Mouse (Mus musculus) cerebellum, adult 11 months (tissue): ENCODE measurements at regions not wholly inside any gene's neighbourhood (a gene's known extent, or its start where the extent isn't known, plus 50 kb on each side); places are given as distances from the start of the nearest gene placed in this dataset.
"Not testable (repeated sequence)": the region's sequence is repeated elsewhere in the genome, so short reads cannot be mapped to it uniquely, and the experiment has no call there.

ENCODE experiments used
- DNase-seq: peaks from one replicate; pipeline ENCODE4 v3.0.0; 2022

DNA sequence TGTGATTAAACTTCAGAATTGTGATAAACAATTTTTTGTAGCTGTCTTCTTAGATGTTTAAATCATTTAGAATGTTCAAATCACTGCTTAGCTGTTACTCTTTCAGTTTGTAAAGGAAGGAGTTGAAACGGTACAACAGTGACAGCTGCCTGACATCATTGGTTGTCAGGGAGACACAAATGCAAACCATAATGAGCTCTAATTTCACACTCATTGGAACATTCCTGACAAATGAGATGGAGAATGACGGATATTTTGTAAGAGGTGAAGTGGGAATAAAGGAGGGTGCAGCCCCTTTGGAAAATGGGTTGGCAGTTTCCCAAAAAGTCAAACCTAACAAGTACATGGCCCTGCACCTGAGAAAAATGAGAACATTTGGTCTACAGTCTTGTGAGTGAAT lies 62.5 kb downstream of the Rad51ap2 start:
- no peak for DNase-seq

DNA sequence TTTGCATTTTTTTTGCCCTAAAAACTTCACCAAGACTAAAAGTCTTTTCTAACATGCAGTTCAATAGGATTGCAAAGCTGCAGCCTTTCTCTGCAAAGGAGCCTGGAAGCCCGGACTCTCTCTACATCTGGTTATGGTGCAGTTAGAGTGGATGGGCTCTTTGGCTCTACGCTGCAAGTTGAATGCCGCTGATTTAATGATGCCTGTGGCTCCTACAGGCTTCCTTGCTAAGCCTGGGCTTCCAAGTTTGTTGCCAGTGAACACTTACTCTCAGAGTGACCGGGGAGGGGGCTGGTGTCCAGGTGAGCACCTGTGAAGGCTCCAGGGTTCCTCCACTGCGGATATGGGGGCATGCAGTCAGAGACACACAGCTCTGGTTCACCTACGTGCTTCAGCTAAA lies 107.0 kb downstream of the Rad51ap2 start:
- DNase-seq, result no peak

DNA sequence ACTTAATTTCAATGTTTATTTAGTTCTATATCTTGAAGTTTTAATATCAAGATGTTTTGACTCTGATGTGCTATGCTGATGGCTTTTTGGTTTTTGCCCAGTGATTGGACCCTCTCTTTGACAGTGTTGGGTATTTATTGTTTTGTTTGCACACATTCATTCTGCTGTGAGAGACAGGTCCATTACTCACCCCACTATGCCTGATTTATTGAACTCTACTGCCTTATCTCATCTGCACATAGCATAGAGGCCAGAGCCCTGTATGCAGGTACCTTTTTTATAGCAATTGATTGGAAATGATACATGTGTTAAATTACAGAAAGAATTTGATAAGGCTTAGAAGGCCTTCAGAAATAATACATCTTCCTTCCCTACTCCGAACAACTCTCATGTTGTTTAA lies 114.3 kb downstream of the Rad51ap2 start:
- DNase-seq, result no peak

DNA sequence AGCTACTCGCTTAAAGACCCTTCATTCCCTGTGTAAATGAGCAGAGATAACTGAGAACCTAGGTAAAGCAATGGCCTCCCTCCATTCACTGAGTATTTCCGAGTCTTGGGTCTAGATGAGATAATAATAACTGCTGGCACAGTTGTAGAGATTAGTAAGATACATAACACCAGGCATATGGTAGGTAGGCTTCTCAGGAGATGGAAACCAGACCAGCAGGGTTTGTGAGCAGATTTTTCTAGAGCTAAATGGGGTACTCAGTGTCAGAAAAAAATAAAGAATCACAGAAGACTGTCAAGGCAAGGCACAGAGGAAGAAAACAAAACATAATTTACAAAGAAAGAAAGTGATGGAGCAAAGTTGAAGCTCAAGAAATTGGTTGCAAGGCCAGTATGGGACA lies 148.1 kb downstream of the Rad51ap2 start:
- DNase-seq, result no peak

DNA sequence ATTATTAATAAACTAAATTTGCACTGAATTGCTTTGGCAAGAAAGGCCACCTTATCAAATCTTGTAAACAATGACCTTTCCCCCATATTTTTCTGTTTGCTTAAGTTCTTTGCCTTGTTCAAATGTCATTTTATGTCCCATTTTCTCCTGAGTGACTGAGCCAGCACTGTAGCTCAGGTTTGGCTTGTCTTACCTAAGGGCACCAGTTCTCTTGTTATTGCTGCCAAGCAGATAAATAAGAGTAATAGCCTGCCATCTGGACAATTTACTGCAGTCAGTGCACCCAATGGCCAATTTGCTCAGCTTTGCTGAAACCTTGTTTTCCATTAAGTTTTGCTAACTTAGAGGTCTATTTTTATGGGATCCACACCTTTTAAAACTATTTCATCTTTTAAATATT lies 152.9 kb downstream of the Rad51ap2 start:
- peak; percentile 2 for DNase-seq

DNA sequence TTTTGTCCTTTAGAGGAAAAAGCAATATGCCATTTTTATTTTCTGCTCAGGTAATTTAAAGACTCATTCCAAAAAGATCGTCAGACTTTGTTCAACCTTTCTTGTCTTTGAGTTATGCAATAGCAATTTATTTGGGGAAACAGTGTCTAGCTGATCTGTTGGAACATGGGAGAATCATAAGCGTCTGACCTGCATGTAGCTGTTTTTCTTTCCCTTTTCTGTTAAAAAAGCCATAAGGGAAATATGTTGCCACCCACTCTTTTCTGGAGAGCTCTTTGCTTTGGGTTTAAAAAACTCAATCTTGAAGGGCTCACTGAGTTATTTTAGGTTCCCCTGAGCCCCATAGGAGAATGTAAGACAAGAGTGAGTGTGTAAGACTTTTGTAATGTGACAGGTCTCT lies 155.8 kb downstream of the Rad51ap2 start:
- DNase-seq, result no peak

DNA sequence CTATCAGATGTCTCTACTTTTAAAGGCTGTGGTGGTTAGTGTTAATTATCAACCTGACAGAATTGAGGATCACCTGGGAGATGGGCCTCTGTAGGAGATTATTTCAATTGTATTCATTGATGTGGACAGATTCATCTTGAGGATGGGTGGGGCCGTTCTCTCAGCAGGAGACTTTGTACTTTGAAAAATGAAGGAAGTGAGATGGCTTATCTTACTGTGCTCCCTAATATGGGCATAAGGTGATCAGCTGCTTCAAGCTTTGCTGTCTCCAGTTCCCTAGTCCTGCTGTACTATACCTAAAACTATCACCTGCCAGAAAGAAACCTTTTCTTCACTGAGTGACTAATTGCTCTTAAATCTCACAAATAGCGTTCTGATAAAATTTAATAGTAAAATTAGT lies 159.4 kb downstream of the Rad51ap2 start:
- DNase-seq, result no peak

DNA sequence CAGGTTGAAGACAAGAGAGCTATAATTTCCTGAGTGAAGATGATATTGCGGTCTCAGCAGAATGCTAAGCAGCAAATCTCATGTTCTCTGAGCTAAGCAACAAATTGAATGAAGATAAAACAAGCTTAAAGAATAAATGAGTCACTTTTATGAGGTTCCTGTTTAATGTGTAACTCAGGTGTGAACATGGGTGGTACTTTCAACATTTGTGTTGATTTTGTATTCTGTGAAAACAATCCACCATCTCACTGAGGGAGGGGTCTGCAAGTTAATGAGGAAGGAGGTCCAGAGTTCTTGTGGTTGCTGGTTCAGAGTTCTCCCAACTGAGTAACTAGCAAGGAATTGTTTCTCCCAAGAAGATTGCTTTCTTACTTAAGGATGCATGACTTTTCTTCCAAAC lies 167.7 kb downstream of the Rad51ap2 start:
- DNase-seq, result no peak

DNA sequence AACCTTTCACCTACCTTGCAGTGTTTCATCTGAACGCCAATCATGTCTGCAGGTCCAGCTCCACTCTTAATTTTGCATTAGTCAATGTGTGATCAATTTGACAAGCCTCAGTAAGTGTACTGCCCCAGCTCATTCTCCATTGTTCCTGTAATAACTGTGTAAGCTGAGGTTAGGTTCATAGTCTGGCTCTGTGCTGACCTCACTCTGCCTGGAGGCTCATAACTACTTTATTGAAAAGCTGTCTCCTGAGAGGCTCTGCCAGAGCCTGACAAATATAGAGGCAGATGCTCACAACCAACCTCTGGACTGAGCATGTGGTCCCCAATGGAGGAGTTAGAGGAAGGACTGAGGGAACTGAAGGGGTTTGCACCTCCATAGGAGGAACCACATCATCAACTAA lies 174.3 kb downstream of the Rad51ap2 start:
- DNase-seq, result no peak

DNA sequence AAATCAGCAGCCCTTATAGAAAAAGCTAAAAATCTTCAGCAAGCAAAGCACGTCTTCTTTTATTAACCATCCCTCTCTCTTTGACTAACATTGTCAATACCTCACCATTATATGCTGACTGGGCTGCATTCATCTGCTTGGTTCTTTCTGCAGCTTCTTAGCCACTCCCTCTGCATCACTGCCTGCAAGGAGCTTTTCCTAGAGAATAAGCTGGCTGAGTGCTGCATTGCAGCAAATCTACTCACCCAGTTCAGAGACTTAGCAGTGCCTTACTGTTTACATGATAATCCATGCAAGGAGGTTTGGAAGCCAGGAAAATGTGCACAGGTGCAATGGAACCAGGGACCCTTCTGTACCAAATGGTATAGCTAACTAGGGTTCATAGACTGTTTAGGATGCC lies 175.9 kb downstream of the Rad51ap2 start:
- no peak for DNase-seq

DNA sequence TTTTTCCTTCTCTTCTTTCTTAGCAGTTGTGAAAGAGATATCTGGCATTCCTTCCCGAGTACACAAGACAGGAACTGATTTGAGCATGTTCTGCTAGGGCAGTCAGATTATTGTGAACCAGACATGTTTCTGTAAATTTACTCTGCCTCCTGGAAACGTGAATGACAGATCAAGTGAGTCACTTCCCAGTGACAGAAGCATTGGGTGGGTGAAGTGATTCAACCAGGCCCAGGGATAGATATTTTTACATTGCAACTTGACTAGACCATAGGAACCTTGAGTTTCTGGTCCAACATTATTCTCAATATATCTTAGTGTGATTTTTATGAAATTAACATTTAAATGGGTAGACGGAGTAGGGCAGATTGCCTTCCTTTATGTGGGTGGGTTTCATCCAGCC lies 217.4 kb downstream of the Rad51ap2 start:
- no peak for DNase-seq

DNA sequence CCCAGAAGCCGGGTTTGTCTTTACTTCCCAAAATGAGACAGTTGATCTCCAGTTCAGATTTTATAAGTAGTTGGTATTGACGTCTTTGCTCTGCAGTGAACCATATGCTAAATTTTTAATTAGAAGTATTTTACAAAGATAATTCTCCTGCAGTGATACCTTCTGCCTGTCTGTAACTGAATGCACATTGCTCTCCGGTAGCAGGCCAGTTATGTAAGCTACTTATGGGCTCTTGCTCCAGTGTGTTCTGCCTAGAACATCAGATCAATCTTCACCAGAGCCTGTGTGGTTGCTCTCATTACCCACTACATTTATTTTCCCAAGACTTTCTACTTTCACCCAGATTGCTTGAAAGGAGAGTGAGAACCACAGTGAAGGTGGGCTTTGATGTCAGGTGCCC lies 238.9 kb downstream of the Rad51ap2 start:
- no peak for DNase-seq

DNA sequence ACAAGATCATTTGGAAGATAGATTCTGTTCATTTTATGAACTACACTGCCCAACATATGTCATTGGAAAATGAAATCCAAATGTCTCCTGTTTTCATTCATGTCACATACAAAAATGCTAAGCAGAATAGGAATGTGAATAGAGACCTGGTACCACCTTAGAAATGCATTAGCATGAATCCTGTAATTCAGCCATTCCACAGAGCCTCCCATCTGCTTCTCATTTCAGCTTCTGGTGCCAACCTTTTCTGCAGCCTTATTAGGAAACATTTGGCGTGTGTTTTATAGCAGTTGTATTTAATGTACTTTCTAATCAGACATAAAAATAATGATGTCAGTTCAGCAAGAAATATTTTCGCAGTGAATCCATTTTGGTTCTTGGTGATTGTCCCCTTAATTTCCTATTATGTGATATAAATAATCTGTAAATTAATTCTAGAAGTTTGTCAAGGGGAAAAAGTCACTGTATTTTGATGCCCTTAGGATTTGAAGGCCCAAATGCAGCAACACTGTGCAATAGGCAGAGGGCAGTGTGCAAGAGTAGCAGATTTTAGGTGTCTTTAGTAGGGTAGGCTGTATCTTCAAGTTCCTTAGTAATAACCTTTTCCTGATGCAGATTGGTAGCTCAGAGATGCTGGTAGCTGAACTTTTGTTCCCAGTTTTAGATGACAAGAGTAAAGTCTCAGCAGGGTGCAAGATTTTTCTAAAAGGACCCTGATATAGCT lies 253.2 kb downstream of the Rad51ap2 start:
- no peak for DNase-seq

DNA sequence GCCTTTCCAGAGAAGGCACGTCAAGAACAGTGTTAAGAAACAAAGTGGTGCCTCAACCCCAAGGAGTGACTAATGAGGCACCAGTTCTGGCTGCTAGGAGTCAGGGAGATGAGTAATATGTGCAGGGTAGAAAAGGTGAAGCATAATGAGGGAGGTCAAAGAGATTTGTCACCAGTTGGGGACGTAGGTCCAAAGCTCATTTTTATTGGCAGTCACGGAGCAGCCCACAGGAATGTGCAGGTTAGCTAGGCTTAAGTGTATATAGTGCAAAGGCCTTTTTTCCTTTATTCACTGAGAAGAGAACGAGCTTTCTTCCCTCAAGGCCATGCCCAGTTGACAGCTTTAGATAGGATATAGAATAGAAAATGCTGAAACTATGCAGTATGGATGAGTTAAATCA lies 261.8 kb downstream of the Rad51ap2 start:
- no peak for DNase-seq

DNA sequence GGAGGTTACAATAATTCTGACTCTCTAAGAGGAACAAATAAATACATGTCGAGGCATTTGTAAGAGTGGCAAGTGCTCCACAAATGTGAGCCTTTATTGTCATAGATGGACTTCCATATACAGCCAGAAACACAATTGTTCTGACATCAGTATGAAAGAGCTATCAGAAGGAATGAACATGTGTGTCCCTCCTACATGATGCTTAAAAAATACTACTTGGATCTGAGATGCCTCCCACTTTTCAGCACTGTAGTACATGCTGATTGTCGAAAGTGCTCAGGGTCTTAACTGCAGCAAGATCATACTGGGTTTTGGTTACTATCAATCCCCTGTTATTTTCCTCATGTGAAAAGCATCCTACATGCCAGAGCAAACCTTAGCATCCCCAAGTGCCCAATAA lies 295.6 kb downstream of the Rad51ap2 start:
- no peak for DNase-seq

DNA sequence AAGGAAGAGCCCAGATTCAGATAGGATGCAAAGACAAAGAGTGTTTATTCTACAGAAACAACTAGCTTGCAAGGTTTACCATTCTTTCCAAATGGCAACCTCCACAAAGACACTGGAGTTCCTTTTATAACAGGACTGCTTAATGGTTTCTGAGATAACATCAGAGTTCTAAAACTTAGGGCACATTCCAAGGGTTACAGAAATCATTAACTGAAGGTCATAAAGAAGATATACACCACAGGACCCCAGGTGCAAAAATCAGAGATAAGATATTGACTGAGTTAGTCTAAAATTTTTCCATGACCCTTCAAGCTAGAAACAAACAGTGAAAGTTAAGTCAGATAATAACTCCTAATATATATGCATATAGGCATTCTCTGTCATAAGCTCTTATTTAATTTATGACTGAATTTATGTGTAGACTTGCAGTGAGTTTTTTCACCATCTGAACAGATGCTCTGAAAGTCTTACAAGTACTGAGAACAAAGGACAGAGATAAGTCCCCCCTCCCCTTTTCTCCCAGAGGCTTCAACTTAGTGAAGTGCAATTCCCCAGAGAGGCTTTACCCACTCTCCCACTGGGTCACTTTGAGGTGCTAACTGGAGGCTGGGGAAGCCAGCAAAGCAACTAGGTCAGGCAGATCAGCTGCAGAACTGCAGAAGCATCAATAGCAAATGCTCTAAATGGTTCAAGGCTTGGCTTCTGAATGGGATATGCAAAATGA lies 298.5 kb downstream of the Rad51ap2 start:
- DNase-seq, result no peak

DNA sequence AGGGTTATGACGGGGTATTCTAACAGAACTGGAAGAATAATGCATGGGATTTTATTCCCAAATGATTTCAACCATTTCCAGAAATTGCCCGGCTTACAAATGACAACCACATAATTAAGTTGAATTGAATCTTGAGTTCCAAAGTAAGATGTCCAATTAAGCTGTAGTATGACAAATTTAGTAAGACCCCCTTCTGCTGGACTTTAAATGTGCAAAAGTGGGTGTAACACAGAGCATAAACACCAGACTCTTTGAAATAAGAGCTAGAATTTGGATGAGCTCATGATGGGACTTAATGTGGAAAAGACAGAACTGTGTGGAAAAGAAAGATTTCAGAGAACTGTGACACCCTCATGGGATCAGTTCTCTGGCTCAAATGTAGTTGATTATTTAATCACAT lies 346.4 kb downstream of the Rad51ap2 start:
- DNase-seq, result no peak

DNA sequence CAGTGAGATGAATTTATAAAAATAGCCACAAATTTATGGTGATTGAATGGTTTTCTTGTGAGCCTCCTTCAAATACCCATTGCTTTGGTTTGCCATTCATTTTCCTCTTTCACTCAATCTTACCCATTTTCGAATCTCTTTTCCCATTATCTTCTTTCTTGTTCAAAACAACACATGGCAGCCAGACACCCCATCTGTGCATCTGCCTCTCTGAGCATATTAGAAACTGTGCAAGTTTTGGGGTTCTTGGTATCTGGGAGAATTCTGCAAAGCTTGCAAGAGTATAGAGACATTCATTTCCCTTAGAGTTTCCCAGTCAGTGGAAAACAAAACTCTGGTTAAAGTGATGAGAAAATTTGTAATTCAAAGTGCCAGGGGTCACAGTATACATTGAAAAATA lies 347.3 kb downstream of the Rad51ap2 start:
- no peak for DNase-seq

DNA sequence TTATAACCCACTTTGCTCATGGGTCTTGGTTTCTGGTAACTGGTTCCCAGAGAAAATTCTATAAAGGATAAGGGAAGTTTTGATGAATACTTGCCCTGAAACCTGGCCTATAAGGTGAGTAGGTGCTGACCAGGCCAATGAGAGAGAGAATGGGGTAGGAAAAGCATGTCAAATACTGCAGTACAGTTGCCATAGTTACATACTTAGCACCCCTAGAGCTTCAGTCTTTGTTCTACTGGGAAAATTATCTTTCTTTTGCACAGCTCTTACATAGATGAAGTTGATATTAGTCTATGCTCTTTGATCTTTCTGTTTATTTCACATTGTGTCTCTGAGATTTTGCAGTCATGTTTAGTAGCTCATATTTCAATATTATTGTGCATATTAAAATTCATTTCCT lies 373.8 kb downstream of the Rad51ap2 start:
- no peak for DNase-seq

DNA sequence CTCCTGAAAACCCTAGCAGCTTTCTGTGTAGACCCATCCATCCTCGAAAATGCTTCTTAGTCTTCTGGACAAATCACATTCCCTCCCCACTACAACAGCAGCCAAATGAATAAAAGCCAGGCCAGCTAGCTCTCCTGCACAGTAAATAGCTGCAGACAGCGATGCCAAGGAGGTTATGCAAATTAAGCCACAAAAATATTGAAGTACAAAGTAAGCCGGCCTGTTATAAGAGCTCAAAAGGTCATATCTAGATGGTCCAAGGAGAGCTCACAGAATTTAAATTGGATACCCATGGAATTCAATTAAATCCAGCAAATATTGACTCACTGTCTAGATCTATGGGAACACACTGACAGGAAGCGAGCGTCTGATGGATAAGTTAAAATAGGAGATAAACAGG lies 375.4 kb downstream of the Rad51ap2 start:
- DNase-seq, result no peak

DNA sequence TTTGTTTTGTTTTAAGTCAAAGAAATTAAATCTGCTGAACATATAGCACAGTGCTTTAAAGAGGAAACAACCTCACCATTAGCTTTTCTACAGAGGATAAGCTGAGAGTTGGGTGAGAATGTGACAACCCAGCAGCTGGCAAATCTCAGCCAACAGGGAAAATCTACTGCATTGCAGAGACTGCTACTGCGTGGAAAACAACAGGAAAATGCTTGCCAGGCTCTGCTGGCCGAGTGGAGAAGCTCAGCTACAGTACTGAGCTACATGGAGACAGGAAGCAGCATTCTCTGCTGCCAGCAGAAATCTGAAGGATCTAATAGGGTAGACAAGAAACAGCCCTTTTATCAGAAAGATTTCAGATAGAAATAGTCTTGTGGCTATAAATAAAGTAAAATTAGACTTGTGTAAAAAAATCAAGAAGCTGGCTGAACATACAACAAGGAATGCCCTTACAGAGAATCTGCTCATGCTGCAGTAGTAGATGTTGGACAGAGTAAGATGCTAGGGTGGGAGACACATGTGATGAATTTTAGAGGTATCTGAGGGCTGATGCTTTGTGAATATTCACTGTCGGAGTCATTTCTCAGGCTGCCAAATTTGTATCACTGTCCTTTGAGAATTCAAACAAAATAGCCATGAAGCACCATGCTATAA lies 382.1 kb downstream of the Rad51ap2 start:
- no peak for DNase-seq

DNA sequence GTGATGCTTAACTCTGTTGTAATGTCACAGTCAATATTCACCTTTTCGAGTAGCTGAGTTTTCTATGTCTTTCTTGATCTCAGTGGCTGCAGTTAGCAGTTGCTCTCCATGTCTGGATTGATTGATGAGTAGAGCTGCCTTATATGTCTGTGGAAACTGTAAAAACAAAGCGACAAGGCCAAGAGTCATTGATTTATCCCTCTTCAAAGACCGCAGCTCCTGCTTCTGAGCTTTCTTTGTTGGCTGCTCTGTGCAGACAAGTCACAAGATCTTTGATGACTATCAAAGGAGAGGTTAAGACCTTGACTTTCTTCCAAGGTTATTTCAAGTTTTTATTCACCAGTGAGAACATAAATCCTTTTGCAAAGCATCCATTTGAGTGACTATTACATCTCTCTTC lies 395.2 kb downstream of the Rad51ap2 start:
- DNase-seq, result no peak

DNA sequence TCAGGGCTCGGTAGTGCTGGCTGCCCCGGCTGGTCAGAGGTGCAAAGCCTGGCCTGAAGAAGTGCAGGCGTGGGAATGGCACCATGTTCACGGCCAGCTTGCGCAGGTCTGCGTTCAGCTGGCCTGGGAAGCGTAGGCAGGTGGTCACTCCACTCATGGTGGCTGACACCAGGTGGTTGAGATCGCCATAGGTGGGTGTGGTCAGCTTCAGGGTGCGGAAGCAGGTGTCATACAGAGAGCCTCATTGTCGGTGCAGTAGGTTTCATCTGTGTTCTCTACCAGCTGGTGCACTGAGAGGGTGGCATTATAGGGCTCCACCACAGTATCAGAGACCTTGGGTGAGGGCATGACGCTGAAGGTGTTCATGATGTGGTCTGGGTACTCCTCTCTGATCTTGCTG lies 380.1 kb upstream of the Fam49a start:
- not testable (repeated sequence) for DNase-seq

DNA sequence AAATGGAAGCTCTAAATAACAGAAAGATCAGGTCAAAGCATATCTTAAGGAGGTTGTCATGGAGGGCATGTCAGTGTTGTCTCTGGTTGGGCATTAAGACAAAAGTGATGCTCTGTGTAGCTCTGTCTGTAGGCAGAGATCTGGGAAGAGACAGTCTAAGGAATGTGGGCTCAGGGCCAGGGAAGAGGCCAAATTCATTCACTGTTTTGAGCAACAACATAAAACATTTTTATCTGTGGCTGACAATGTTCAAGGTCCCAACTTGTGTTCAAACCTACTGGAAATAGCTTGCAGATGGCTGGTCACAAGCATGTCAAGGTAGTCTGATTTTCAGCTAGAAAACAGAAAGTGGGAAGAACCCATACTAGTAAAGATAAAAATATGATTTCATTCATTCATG lies 374.6 kb upstream of the Fam49a start:
- no peak for DNase-seq
